Mouse (Mus musculus) left cerebral cortex, adult 2 months (tissue): Measurements from ENCODE around the gene Usp3. TPM values are rescaled to one million over a fixed set of nuclear protein-coding genes. Genes with fewer than 3 reads are reported as not detected.
A peak's percentile ranks its signal among the peaks of the same experiment; 100 is the strongest.

Experiments used
- DNase-seq, 2 experiments: peaks; one replicate each; pipeline ENCODE4 v3.0.0; 2021 to 2022; ENCODE audit warnings: low spot score in 2 of 2, mixed read lengths in 1 of 2; ENCODE audit errors: extremely low spot score in 1 of 2
- H3K27ac ChIP-seq: fragments of 200-600 bp; 2 replicates; pipeline ENCODE4 v1.8.1; 2022
- H3K4me3 ChIP-seq: fragments of 200-600 bp; 2 replicates; pipeline ENCODE4 v1.8.1; 2022
- CTCF ChIP-seq: fragments of 200-600 bp; IDR thresholded peaks from 2 replicates; pipeline ENCODE4 v1.8.1; 2022; ENCODE audit warnings: antibody characterized with exemption, mild to moderate bottlenecking, moderate library complexity
- intact Hi-C: fragments of 180-260 bp; cut with DNase I; formaldehyde crosslinking; loops from one replicate; pipeline ENCODE4 v1.15.1; 2025
- total RNA-seq, 2 experiments: library from RNA; stranded (reverse); gene quantifications; 2 replicates each; pipeline ENCODE4 v1.2.3; 2021

Usp3 gene
- total RNA-seq, 2 experiments from 2014 or later = 32.5 to 40.0 TPM

- H3K27ac ChIP-seq = no peak overlapping the region
- H3K4me3 ChIP-seq = no peak overlapping the region
- intact Hi-C loops = no loop called here
- TF ChIP-seq CTCF = no peak
- no peak for DNase-seq
Observed at GRCm38 (mm10) chr9:66542785-66543184, 50.2 kb downstream of the Usp3 start.

GRCm38 (mm10) chr9:66521595-66521994 lies 71.3 kb downstream of the Usp3 start:
- TF ChIP-seq CTCF = no peak
- Histone ChIP-seq H3K27ac (no peak overlapping the region), H3K4me3 (no peak overlapping the region)
- intact Hi-C loops = no loop called here
- DNase-seq = no peak

DNA sequence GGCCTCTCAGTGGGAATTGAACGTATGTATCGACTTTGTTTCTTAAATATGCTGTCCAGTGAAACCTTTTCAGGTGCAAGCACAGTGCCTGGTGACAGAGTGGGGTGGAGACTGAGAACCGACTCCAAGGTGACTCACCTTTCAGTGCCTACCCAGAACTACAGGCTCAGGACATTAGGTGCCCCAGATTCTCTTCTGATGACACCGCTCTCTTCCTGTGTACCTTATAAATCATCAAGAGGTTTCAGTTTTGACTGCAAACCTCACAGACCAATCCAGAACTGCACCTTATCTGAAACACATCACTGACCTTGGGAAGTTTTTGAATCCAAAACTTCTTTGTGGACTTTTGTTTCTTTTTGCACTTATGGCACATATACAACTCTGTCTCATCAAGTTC lies 72.6 kb downstream of the Usp3 start:
- Histone ChIP-seq H3K27ac (no peak overlapping the region), H3K4me3 (no peak overlapping the region)
- DNase-seq = no peak
- intact Hi-C loops = no loop called here
- no peak for TF ChIP-seq CTCF

DNA sequence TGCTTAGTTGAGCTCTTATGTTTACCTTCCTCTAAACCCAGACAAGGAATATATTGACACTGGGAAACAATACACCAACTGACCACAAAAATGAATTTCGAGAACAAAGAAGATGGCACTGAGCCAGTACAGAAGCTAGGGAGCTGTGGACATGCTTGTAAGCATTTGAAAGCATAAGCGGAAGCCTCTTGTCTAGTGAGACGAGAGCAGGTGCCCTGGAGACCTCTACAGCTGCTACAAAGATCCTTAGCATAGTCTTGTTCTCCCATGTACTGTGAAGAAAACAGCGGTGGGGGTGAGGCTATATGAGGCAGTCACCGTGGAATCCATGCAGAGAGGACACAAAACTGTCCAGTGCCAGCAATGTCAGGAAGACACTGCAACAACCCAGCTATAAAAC lies 74.0 kb downstream of the Usp3 start:
- no peak for TF ChIP-seq CTCF
- Histone ChIP-seq H3K27ac (no peak overlapping the region), H3K4me3 (no peak overlapping the region)
- intact Hi-C loops = loop anchor here (10.0 kb wide), 1 partner anchor 466 kb away; no protein-coding TSS in a partner anchor
- no peak for DNase-seq

- intact Hi-C loops = loop anchor here (10.0 kb wide), 1 partner anchor 467 kb away; no protein-coding TSS in a partner anchor
- Histone ChIP-seq H3K4me3 (no peak overlapping the region), H3K27ac (no peak overlapping the region)
- DNase-seq = no peak
- no peak for TF ChIP-seq CTCF
Observed at GRCm38 (mm10) chr9:66518251-66518650, 74.7 kb downstream of the Usp3 start.

- Histone ChIP-seq H3K27ac (no peak overlapping the region), H3K4me3 (no peak overlapping the region)
- intact Hi-C loops = loop anchor here (10.0 kb wide), 1 partner anchor 467 kb away; no protein-coding TSS in a partner anchor
- DNase-seq = no peak
- no peak for TF ChIP-seq CTCF
Observed at GRCm38 (mm10) chr9:66517746-66518145, 75.2 kb downstream of the Usp3 start.

- no peak for TF ChIP-seq CTCF
- H3K4me3 ChIP-seq = no peak overlapping the region
- intact Hi-C loops = loop anchor here (10.0 kb wide), 1 partner anchor 468 kb away; no protein-coding TSS in a partner anchor
- no peak for DNase-seq
- no peak overlapping the region for H3K27ac ChIP-seq
Observed at GRCm38 (mm10) chr9:66516296-66516940, 76.5 kb downstream of the Usp3 start.

DNA sequence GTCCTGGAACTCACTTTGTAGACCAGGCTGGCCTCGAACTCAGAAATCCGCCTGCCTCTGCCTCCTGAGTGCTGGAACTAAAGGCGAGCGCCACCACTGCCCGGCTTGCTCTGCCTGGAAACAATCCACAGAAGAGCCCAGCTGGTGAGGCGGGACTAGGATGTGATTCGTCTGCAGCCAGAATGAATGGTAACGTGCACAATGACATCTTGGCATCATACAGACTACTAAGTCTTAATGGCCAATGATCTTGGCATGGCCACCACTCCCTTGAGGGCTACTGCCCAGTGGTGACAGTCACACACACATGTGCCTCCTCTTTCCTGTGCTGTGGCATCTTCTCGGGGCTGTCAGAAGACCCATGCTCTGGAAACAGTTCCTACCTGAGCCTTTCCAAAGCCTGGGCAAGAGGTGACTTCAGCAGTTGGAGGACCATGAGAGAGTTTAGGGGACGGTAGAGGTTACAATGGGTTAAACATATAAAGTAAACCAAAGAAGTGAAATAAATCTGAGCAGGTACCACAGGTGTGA lies 77.2 kb downstream of the Usp3 start:
- Histone ChIP-seq H3K27ac (no peak overlapping the region), H3K4me3 (no peak overlapping the region)
- intact Hi-C loops = loop anchor here (10.0 kb wide), 1 partner anchor 469 kb away; no protein-coding TSS in a partner anchor
- no peak for TF ChIP-seq CTCF
- no peak for DNase-seq

DNA sequence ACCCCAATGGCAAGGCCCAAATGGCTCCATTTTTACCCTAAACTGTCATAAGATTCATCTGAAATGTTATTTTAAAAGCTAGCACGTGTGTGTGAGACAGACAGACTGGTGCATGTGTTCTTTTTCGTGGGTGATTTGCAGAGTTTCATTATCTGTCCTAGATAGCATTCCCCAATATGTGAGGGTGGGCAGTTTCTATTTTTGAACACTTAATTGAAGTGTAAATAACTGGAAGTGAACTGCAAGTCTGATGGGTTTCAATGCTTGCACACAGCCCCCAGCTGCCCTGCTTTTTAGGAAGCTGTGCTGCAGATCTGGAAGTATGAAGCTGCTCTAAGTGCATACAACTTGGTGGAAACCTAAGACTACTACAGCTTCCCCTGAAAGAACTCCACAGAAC lies 77.8 kb downstream of the Usp3 start:
- H3K27ac ChIP-seq = peak overlapping the region; percentile 40; the same call in 1 of the 2 replicates
- TF ChIP-seq CTCF = no peak
- intact Hi-C loops = loop anchor here (10.0 kb wide), 1 partner anchor 470 kb away; no protein-coding TSS in a partner anchor
- H3K4me3 ChIP-seq = no peak overlapping the region
- DNase-seq = no peak

DNA sequence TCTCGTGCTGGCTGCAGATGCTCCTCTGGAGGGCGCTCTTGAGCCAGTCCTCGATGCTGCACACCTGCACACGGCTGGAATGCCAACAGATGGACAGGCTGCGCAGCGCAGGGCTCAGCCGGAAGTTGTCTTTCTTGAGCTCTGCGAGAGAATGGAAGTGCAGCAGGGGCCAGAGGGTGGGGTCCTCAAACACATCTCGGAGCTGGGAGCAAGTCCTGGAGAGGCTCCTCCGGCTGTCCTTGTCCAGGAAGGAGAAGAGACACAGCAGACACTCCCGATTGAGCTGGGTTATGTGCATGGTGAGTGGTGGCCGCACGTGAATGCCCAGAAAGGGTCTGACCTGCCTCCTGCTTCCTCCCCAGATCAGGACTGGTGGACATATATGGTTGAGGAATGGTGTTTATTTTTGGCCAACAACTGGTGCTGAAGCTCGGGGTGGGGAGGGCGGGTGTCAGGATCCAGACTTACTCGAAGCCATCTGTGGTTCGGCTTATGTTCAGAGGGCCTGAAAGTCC lies 78.6 kb downstream of the Usp3 start, which contains the start of gene Fbxl22:
Fbxl22 (minus strand) TSS at position 338 of the 515 bp plus-strand sequence.
- intact Hi-C loops = loop anchor here (5.0 to 10.0 kb wide), 4 partner anchors 78 to 470 kb away; partner anchors contain the start of genes Aph1c and Usp3
- Histone ChIP-seq H3K27ac (peak within 1 kb of the TSS; percentile 99), H3K4me3 (no peak within 1 kb of the TSS)
- peak; percentile 46 to 63 for DNase-seq
- peak; percentile 67 for TF ChIP-seq CTCF

DNA sequence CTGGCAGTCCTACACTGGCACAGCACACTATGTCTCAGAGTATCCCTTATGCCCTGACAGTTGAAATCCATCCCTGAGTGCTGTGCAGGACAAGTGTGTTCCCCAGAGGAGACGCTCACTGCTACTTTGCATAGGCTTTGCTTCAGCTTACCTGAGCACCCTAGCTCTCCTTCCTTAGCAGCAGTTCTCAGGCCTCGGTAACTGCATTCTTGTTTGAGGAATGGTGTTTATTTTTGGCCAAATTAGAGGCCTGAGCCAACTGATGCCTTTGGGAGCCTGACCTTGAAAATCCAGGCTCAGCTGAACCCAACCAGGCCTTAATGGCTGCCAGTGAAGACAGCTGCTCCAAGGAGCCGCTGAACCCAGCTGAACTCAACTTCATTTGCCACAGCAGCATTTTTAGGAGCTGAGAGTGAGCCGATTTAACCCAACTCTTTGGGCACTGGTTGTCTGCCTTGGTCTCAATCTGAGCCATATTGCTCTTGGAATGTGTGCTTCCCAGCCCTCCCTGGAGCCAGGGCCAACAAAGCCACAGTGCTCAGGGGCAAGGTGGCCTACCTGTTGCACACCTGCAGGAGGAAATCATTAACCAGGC lies 79.2 kb downstream of the Usp3 start:
- no peak for DNase-seq
- H3K27ac ChIP-seq = peak overlapping the region; percentile 99
- intact Hi-C loops = loop anchor here (2.0 to 10.0 kb wide), 5 partner anchors 79 to 471 kb away; partner anchors contain the start of genes Aph1b, Aph1c and Usp3

DNA sequence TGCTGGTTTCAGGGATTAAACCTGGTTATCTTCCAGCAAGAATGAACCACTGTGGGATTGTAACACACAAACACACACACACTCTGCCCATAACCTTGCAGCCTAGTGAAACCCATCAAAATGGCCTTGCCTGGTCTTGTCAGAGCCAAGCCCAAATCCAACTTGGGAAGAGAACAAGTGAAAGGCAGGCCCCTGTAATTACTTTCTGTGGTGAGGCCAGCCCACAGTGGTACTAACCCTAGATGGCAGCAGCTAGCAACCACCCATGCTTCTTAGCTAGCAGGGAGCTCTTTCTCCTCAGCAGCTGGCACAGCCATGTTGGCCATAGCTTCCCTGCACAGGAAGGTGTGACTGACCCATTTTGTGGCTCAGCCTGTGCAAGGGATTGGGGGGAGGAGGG lies 79.8 kb downstream of the Usp3 start:
- peak in 1 of 2 experiments; percentile 33 for DNase-seq
- Histone ChIP-seq H3K27ac (peak overlapping the region; percentile 99), H3K4me3 (no peak overlapping the region; the same call in 1 of the 2 replicates)
- TF ChIP-seq CTCF = peak; percentile 28
- intact Hi-C loops = loop anchor here (2.0 to 10.0 kb wide), 5 partner anchors 79 to 472 kb away; partner anchors contain the start of genes Aph1b, Aph1c and Usp3

More for the DNA sequence above, 79.2 kb downstream of the Usp3 start:
- TF ChIP-seq CTCF = no peak
- no peak overlapping the region for H3K4me3 ChIP-seq
